Mouse (Mus musculus): ENCODE measurements around the gene Phf21a.

DNA sequence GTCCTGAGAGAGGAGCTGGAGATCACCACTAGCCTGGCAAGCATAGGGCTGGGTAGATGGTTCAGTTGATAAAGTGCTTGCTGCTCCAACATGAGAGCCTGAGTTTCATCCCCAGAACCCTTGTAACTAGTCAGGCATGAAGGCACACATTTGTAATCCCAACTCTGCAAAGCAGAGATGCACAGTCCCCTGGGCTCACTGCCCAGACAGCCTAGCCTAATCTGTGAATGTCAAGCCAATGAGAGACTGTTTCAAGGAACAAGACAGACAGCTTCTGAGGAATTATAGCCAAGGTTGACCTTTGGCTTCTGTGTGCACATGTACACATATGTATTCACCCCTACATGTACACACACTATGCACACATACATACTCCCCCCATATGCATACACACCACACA lies 45.8 kb downstream of the Phf21a start:
- TF ChIP-seq CTCF (conservative IDR thresholded peaks at IDR 0.05; ENCODE audit: insufficient read depth, insufficient read length, low read depth, low read length) (no peak), POLR2A (IDR thresholded peaks at IDR 0.05; ENCODE audit: low read depth, low read length) (no peak)

Data from kidney, adult 2 months (tissue).